Mouse (Mus musculus) megakaryocyte, embryonic 14.5 days (primary cell): ENCODE measurements around the gene Fcrla. TPM values are rescaled to one million over a fixed set of nuclear protein-coding genes. Genes with fewer than 3 reads are reported as not detected.
"Not testable (repeated sequence)": the region's sequence is repeated elsewhere in the genome, so short reads cannot be mapped to it uniquely, and the experiment has no call there.

Experiments
- H3K27me3 ChIP-seq: replicated peaks from 2 replicates; pipeline ENCODE3; 2012; ENCODE audit warnings: inconsistent platforms
- H3K36me3 ChIP-seq: replicated peaks from 2 replicates; pipeline ENCODE3; 2012; ENCODE audit warnings: low read length, inconsistent platforms, mixed read lengths
- H3K4me1 ChIP-seq: 2 replicates; pipeline ENCODE4 v1.6.1; 2012; ENCODE audit warnings: inconsistent platforms
- H3K4me3 ChIP-seq: replicated peaks from 2 replicates; pipeline ENCODE3; 2012; ENCODE audit warnings: moderate library complexity, mild to moderate bottlenecking, inconsistent platforms
- H3K9me3 ChIP-seq: 2 replicates; pipeline ENCODE4 v1.6.1; 2012; ENCODE audit warnings: inconsistent platforms
- FLI1 ChIP-seq: IDR thresholded peaks from 2 replicates; pipeline ENCODE4 v1.6.1; 2012; ENCODE audit warnings: low read length, inconsistent platforms, mixed read lengths
- GATA1 ChIP-seq: IDR thresholded peaks from 3 replicates; pipeline ENCODE4 v1.6.1; 2012; ENCODE audit warnings: mixed read lengths, low read length, inconsistent platforms, borderline replicate concordance
- polyA plus RNA-seq: library from polyadenylated mRNA; stranded (reverse); fragments of >175 nt; gene quantifications from 2 replicates; pipeline ENCODE4 v1.2.3, GENCODE M21; 2012; ENCODE audit warnings: low replicate concordance; ENCODE audit not compliant: insufficient read depth

The Fcrla gene
- polyA plus RNA-seq, 1 experiment = not detected

DNA sequence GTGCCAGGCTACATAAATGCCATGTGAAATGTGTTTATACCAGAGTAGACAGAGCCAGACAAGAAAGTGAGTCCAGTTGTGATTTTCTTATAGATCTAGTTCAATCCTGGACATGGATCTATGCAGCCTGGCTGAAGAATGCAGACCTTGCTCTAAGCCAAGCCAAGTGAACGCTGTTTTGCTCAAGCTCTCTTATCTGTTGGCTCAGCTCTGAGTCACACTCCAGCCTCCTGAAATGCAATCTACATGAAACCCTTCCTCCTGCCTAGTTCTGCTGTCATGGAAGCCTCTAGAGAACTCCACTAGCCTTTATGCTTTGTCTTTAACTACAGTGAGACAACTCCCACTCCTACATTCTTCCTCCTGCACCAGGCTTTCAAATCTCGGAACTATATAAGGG lies 34.9 kb upstream of the Fcrla start:
- peaks cover 41% of the 10 kb centered on the region for H3K36me3 ChIP-seq
- TF ChIP-seq GATA1 (no peak), FLI1 (no peak)
- no peak overlapping the region for H3K4me3 ChIP-seq
- H3K4me1 ChIP-seq = peaks cover 35% of the 10 kb centered on the region
- H3K27me3 ChIP-seq = peaks cover 6% of the 10 kb centered on the region
- H3K9me3 ChIP-seq = no peaks in the 10 kb centered on the region

DNA sequence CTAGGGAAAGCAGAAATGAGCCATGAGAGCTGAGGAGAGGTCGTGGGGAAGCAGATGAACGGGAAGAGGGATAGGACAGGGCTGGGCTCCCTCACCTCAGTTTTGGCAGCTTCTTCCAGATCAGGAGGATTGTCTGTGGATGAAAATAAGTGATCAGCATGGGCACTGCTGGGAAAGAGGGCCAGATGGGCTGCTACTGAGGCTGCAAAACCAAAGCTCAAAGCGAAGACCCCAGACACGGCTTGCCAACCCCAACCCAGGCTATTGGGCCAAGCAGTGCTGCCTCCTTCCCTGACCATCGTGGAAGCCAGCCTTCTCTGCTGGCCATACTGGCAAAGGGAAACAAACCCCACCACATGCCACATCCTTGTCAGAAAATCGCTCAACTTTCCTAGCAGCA lies 33.7 kb upstream of the Fcrla start:
- H3K27me3 ChIP-seq = peaks cover 6% of the 10 kb centered on the region
- no peaks in the 10 kb centered on the region for H3K9me3 ChIP-seq
- peaks cover 39% of the 10 kb centered on the region for H3K4me1 ChIP-seq
- H3K4me3 ChIP-seq = no peak overlapping the region
- peaks cover 30% of the 10 kb centered on the region for H3K36me3 ChIP-seq
- TF ChIP-seq FLI1 (no peak), GATA1 (no peak)

DNA sequence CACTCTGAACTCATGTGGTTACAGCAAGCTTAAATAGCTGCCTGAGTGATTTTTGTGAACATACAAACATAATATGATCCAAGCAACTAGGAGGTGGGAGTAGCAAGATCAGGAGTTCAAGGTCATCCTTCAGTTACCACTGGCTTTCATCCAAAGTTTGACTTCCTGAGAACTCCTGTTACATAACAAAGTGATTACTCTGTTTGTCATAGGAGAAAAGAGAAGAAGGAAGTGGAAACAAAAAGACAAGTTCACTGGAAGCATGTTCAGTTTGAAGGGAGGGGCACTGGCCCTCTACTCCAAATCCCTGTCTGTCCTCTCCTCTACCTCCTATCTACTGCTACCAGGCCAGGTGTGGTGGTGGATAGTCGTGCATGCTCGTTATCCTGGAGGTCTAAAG lies 32.4 kb upstream of the Fcrla start:
- TF ChIP-seq FLI1 (no peak), GATA1 (no peak)
- H3K4me3 ChIP-seq = no peak overlapping the region
- peaks cover 6% of the 10 kb centered on the region for H3K27me3 ChIP-seq

DNA sequence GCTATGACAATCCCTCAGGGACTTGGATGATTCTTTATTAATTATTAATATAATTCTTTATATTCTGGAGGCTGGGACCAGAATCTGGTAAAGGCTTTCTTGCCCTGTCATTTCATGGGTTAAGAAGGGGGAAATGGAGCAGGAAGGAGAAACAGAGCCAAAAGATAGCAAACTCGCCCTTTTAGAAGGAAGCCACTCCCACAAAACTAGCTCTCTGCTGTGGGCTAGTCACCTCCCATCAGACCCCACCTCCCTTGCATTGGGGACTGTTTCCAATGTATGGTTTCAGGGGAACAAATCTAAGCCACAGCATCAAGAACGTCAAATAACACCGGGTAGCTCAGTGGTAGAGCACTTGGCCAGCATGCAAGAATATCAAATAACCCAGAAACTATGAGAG lies 30.8 kb upstream of the Fcrla start:
- H3K4me3 ChIP-seq = no peak overlapping the region
- H3K4me1 ChIP-seq = peaks cover 43% of the 10 kb centered on the region
- no peak for TF ChIP-seq GATA1
- TF ChIP-seq FLI1 = no peak
- peaks cover 13% of the 10 kb centered on the region for H3K36me3 ChIP-seq
- H3K27me3 ChIP-seq = peaks cover 6% of the 10 kb centered on the region
- no peaks in the 10 kb centered on the region for H3K9me3 ChIP-seq

More for the DNA sequence above, 32.4 kb upstream of the Fcrla start:
- peaks cover 21% of the 10 kb centered on the region for H3K36me3 ChIP-seq
- no peaks in the 10 kb centered on the region for H3K9me3 ChIP-seq
- peaks cover 39% of the 10 kb centered on the region for H3K4me1 ChIP-seq

DNA sequence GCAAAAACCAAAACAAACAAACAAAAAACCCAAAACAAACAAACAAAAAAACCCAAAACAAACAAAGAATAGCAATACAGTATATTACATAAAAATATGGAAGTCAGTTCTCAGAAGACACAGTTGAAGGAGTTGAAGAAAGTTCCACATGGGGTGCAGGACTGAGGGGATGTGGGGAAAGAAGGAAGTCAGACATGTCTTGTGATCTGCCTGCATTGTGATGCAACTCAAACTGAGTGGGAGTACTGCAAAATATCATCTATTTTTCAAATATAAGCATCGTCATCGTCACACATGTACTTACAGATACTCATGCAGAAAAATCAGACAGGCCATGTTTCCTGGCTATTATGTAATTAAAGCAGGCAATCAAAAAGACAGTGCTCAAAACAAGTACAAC lies 25.8 kb upstream of the Fcrla start:
- no peaks in the 10 kb centered on the region for H3K9me3 ChIP-seq
- TF ChIP-seq GATA1 (no peak), FLI1 (no peak)
- no peak overlapping the region for H3K4me3 ChIP-seq
- H3K4me1 ChIP-seq = peaks cover 38% of the 10 kb centered on the region
- no peaks in the 10 kb centered on the region for H3K36me3 ChIP-seq
- H3K27me3 ChIP-seq = no peaks in the 10 kb centered on the region

DNA sequence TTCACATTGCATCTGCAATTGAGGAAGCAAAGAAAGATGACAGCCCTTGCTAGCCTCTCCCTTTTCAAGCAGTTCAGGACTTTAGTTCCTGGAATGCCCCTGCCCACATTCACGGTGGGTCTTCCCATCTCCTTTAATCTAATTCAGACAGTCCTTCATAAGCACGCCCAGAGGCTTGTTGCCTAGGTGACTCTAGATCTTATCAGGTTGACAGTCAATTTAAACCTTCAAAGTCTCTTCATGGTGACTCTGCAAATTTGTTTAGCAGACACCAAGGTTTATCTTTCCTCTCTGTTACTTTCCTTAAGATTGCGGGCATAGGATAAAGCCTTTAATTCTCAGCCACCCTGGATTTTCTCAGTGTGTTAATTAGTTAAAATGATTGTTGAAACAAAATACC lies 23.4 kb upstream of the Fcrla start:
- Histone ChIP-seq H3K4me1 (peaks cover 34% of the 10 kb centered on the region), H3K27me3 (no peaks in the 10 kb centered on the region), H3K4me3 (no peak overlapping the region), H3K36me3 (no peaks in the 10 kb centered on the region), H3K9me3 (no peaks in the 10 kb centered on the region)
- TF ChIP-seq GATA1 (no peak), FLI1 (no peak)

DNA sequence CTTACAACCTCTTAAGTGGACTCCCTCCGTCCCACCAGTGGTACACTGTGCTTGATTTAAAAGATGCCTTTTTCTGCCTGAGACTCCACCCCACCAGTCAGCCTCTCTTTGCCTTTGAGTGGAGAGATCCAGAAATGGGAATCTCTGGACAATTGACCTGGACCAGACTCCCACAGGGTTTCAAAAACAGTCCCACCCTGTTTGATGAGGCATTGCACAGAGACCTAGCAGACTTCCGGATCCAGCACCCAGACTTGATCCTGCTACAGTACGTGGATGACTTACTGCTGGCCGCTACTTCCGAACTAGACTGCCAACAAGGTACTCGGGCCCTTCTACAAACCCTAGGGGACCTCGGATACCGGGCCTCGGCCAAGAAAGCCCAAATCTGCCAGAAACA lies 17.5 kb upstream of the Fcrla start:
- not testable (repeated sequence) for H3K27me3 ChIP-seq, H3K36me3 ChIP-seq, H3K4me3 ChIP-seq, H3K4me1 ChIP-seq, H3K9me3 ChIP-seq

DNA sequence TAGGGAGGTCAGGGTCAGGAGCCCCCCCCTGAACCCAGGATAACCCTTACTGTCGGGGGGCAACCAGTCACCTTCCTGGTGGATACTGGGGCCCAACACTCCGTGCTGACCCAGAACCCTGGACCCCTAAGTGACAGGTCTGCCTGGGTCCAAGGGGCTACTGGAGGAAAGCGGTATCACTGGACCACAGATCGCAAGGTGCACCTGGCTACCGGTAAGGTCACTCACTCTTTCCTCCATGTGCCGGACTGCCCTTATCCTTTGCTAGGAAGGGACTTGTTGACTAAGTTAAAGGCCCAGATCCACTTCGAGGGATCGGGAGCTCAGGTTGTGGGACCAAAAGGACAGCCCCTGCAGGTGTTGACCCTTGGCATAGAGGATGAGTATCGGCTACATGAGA lies 16.8 kb upstream of the Fcrla start:
- not testable (repeated sequence) for H3K36me3 ChIP-seq, H3K9me3 ChIP-seq, H3K4me1 ChIP-seq, H3K27me3 ChIP-seq, H3K4me3 ChIP-seq

DNA sequence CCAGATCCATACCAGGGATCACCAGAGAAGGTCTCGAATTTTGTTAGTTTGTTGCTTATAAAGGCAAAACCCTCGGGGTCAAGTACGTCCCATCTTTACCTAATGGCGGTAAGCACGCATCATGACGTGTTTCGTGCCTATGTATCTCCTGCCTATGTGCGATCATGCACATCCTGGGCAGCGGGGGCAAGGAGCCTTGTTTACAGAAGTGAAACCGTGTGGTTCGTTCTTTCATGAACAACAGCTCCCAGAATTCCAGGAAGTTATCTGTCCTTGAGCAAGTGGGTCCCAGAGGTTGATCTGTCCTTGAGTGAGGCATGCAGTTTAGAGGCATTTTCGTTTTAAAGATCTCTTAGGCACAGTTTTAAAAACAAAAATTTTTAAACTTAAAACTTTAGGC lies 11.9 kb upstream of the Fcrla start:
- H3K4me3 ChIP-seq = no peak overlapping the region
- H3K27me3 ChIP-seq = no peaks in the 10 kb centered on the region
- no peaks in the 10 kb centered on the region for H3K36me3 ChIP-seq
- TF ChIP-seq GATA1 (no peak), FLI1 (no peak)
- H3K9me3 ChIP-seq = peaks cover 10% of the 10 kb centered on the region
- 0 out of 2 replicates have a peak, but pooled peaks cover 4% of the 10 kb centered on the region for H3K4me1 ChIP-seq

DNA sequence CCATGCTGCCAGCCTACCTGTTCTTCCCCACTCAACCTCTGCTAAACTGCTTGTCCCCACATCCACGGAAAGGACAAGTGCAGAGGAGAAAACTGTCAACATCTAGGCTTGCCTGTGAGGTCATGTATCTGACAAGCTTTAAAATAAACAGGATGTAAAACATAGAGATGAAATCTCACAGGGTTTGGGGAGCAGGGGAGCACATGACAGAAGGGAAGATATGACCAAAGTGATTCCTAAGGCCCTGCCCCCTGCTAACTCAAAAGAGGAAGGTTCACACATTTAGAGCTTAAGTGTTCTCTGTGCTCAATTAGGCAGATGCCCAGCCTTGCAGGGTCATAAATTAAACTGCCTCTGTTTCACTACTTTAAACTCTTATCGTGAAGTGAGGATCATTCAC lies 7.0 kb upstream of the Fcrla start:
- TF ChIP-seq FLI1 (no peak), GATA1 (no peak)
- Histone ChIP-seq H3K4me1 (0 out of 2 replicates have a peak, but pooled peaks cover 5% of the 10 kb centered on the region), H3K9me3 (peaks cover 10% of the 10 kb centered on the region), H3K27me3 (peaks cover 2% of the 10 kb centered on the region), H3K4me3 (no peak overlapping the region), H3K36me3 (no peaks in the 10 kb centered on the region)

DNA sequence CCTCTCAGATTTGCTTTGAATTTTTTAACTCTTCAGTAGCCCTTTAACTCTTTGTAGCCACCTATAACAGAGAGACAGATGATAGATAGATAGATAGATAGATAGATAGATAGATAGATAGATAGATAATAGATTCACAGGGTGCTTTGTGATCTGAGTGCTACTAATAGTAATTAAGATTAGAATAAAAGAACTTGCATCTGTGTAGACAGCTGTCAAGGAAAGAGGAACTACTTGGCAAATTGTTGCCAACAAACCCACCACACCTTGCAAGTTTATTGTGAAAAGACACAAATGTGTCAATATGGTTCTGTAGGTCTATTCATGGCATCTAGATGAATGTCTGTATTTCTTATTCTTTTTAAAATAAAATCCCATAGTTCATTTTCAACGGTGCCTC lies 6.6 kb upstream of the Fcrla start:
- H3K9me3 ChIP-seq = peaks cover 10% of the 10 kb centered on the region
- peaks cover 2% of the 10 kb centered on the region for H3K27me3 ChIP-seq
- TF ChIP-seq GATA1 (no peak), FLI1 (no peak)
- 0 out of 2 replicates have a peak, but pooled peaks cover 5% of the 10 kb centered on the region for H3K4me1 ChIP-seq
- no peak overlapping the region for H3K4me3 ChIP-seq
- H3K36me3 ChIP-seq = no peaks in the 10 kb centered on the region
